Mouse (Mus musculus): ENCODE data around the gene Cxcl16. TPM values are rescaled to one million over a fixed set of nuclear protein-coding genes. Genes with fewer than 3 reads are reported as not detected.
A peak's percentile ranks its signal among the peaks of the same experiment; 100 is the strongest.

Gene Cxcl16
- total and polyA plus RNA-seq, 3 experiments: not detected

DNA sequence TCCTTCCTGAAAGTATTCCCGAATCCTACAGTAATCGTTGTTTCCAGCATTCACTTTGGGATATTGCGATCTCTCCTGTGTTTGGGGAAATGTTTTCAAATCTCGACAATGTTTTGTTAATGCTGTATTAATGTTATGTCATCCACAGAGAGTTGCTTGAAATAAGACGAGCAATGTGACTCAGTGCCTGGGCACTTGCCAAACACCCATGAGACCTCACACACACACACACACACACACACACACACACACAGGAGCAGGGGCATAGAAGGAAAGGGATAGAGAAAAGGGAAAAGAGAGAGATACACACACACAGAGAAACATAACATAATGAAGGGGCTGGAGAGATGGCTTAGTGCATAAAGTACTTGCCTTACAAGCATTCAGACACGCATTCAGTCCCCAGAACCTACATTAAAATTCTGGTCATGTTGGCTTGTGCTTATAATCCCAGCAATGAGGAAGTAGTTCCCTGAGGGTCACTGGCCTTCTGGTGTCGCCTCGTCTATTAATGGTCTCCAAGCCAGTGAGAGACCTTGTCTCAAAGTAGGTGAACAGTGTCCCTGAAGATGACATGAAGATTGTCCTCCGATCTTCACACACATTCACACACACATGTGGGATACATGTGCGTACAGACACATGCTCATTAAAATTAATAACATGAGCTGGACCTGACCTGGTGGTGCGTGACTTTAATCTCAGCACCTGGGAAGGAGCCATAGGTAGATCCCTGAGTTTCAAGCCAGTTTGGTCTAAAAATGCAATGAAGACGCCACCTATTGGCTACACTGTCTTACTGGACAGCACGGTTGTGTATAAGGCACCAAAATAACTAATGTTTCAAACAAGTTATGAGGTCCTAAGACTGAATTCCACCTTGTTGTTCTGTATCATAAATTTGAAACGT lies 40.0 kb upstream of the Cxcl16 start:
- Histone ChIP-seq H3K36me3 (ENCODE audit: control insufficient read depth in 1 of 2, insufficient read depth in 2 of 2, low read length in 2 of 2) (peaks cover 0 to 2% of the 10 kb centered on the region in 2 experiments; a peak in 1 of 4 replicates), H3K27ac (ENCODE audit: control insufficient read depth, low read depth, low read length) (no peak overlapping the region), H3K4me1 (ENCODE audit: control insufficient read depth in 1 of 2, insufficient read depth in 2 of 2, low read length in 2 of 2) (peaks cover 0 to 2% of the 10 kb centered on the region in 2 experiments; a peak in 2 of 4 replicates), H3K9me3 (replicated peaks; ENCODE audit: insufficient read depth, low read length) (no peaks in the 10 kb centered on the region), H3K79me2 (ENCODE audit: control insufficient read depth, insufficient read depth, low read length, poor library complexity) (no peaks in the 10 kb centered on the region), H3K4me3 (ENCODE audit: control insufficient read depth in 1 of 2, insufficient read depth in 1 of 2, low read depth in 2 of 2, low read length in 2 of 2) (no peak overlapping the region), H3K9ac (ENCODE audit: control insufficient read depth, low read depth, low read length, poor library complexity, severe bottlenecking) (no peak overlapping the region), H3K27me3 (ENCODE audit: control insufficient read depth in 1 of 2, insufficient read depth in 2 of 2, low read length in 2 of 2) (peaks cover 13 to 19% of the 10 kb centered on the region in 2 experiments)
- no peak for DNase-seq (ENCODE audit: low read depth, low spot score)
- TF ChIP-seq RAD21 (IDR thresholded peaks at IDR 0.05; ENCODE audit: low read depth, low read length): peak; percentile 23
- TF ChIP-seq MAZ (IDR thresholded peaks at IDR 0.05; ENCODE audit: low read depth, low read length): no peak
- TF ChIP-seq USF2 (IDR thresholded peaks at IDR 0.05; ENCODE audit: borderline replicate concordance in 1 of 2, insufficient read depth in 1 of 2, low read depth in 1 of 2, low read length in 2 of 2): no peak
- TF ChIP-seq USF1 (IDR thresholded peaks at IDR 0.05; ENCODE audit: low read depth, low read length): no peak
- no peak for TF ChIP-seq TCF12 (IDR thresholded peaks at IDR 0.05; ENCODE audit: low read depth, low read length)
- no peak for TF ChIP-seq EP300 (IDR thresholded peaks at IDR 0.05; ENCODE audit: low read depth in 1 of 2, low read length in 2 of 2)
- no peak for TF ChIP-seq ZC3H11A (IDR thresholded peaks at IDR 0.05; ENCODE audit: low read depth, low read length)
- TF ChIP-seq SMC3 (IDR thresholded peaks at IDR 0.05; ENCODE audit: low read depth, low read length): peak; percentile 50
- TF ChIP-seq CTCF (IDR thresholded peaks at IDR 0.05 in 2 of 3, conservative IDR thresholded peaks at IDR 0.05 in 1 of 3; ENCODE audit: control insufficient read depth in 1 of 3, insufficient read depth in 1 of 3, low read depth in 2 of 3, low read length in 3 of 3, poor library complexity in 1 of 3, severe bottlenecking in 1 of 3): peak in 1 of 3 experiments; percentile 39; a peak in 2 of 6 replicates

DNA sequence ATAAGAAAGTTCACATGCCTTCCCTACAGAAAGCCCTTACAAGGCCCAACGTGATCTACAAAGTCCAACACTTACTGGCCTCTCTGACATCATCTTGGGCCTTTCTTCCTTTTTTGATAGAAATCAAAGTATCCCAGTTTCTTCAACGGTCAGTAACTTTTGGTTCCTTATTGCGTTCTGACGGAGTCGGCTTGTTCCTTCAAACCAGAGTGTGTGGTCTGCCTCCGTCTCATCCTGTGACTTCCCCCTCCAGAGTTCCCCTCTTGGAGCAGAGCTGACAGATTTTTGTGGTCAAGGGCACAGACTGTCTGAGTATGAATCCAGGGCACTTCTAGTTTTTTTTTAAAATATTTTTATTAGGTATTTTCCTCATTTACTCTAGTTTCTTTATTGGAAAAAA lies 29.9 kb upstream of the Cxcl16 start:
- no peaks in the 10 kb centered on the region for H3K9me3 ChIP-seq (replicated peaks; ENCODE audit: insufficient read depth, low read length)
- no peak for TF ChIP-seq ZC3H11A (IDR thresholded peaks at IDR 0.05; ENCODE audit: low read depth, low read length)
- no peak for TF ChIP-seq CHD1 (IDR thresholded peaks at IDR 0.05; ENCODE audit: low read depth, low read length)
- TF ChIP-seq NRF1 (IDR thresholded peaks at IDR 0.05; ENCODE audit: insufficient read depth, low read depth, low read length, poor library complexity, severe bottlenecking): no peak
- no peak for TF ChIP-seq GABPA (IDR thresholded peaks at IDR 0.05; ENCODE audit: low read depth, low read length)
- no peak for TF ChIP-seq CTCF (IDR thresholded peaks at IDR 0.05 in 2 of 3, conservative IDR thresholded peaks at IDR 0.05 in 1 of 3; ENCODE audit: control insufficient read depth in 1 of 3, insufficient read depth in 1 of 3, low read depth in 2 of 3, low read length in 3 of 3, poor library complexity in 1 of 3, severe bottlenecking in 1 of 3)
- TF ChIP-seq RCOR1 (IDR thresholded peaks at IDR 0.05; ENCODE audit: low read depth, low read length): no peak; the same call in 1 of the 2 replicates
- TF ChIP-seq ZKSCAN1 (IDR thresholded peaks at IDR 0.05; ENCODE audit: low read depth, low read length): no peak
- TF ChIP-seq ZNF384 (IDR thresholded peaks at IDR 0.05; ENCODE audit: low read depth, low read length): no peak
- no peaks in the 10 kb centered on the region for H3K4me1 ChIP-seq (ENCODE audit: control insufficient read depth in 1 of 2, insufficient read depth in 2 of 2, low read length in 2 of 2)
- H3K36me3 ChIP-seq (ENCODE audit: control insufficient read depth in 1 of 2, insufficient read depth in 2 of 2, low read length in 2 of 2): no peaks in the 10 kb centered on the region
- no peak overlapping the region for H3K9ac ChIP-seq (ENCODE audit: control insufficient read depth, low read depth, low read length, poor library complexity, severe bottlenecking)
- peak; percentile 31 for DNase-seq (ENCODE audit: low read depth, low spot score)
- H3K27me3 ChIP-seq (ENCODE audit: control insufficient read depth in 1 of 2, insufficient read depth in 2 of 2, low read length in 2 of 2): peaks cover 22 to 43% of the 10 kb centered on the region in 2 experiments
- no peak overlapping the region for H3K4me3 ChIP-seq (ENCODE audit: control insufficient read depth in 1 of 2, insufficient read depth in 1 of 2, low read depth in 2 of 2, low read length in 2 of 2)
- H3K27ac ChIP-seq (ENCODE audit: control insufficient read depth, low read depth, low read length): no peak overlapping the region
- no peaks in the 10 kb centered on the region for H3K79me2 ChIP-seq (ENCODE audit: control insufficient read depth, insufficient read depth, low read length, poor library complexity)
